Mouse (Mus musculus): ENCODE measurements at regions not wholly inside any gene's neighbourhood (a gene's known extent, or its start where the extent isn't known, plus 50 kb on each side); places are given as distances from the start of the nearest gene placed in this dataset.

DNA sequence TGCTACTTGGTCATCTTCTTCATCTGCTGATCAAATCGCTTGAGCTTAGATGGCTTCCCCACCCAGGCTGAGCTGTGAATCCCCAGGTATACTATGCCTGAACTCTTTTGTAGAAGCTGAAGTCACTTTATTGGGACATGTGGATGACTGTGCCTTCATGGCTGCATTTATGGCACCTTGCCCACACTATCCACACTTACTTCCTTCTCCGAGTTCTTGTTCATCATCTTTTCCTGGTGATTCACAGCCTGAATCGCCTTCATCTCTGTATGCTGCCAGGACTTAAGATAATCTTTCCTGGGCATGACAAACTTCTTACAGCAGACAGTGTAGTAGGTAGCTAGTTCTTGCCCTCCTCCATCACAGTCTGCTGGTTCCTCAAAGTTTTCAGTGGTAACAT is 248.1 kb upstream of the Rack1 start:
- TF ChIP-seq CTCF (IDR thresholded peaks at IDR 0.05; ENCODE audit: control insufficient read depth, insufficient read depth, insufficient read length): no peak
- TF ChIP-seq MYOD1 (IDR thresholded peaks at IDR 0.05; ENCODE audit: control insufficient read depth, insufficient read length, low read depth): no peak
- TF ChIP-seq MYOG (IDR thresholded peaks at IDR 0.05; ENCODE audit: control insufficient read depth, extremely low read depth, insufficient read length): no peak
